Mouse (Mus musculus): ENCODE data around the gene Rassf3. TPM values are rescaled to one million over a fixed set of nuclear protein-coding genes. Genes with fewer than 3 reads are reported as not detected.

Rassf3 gene
- total and polyA plus RNA-seq, 2 experiments: 13.4 to 20.0 TPM

DNA sequence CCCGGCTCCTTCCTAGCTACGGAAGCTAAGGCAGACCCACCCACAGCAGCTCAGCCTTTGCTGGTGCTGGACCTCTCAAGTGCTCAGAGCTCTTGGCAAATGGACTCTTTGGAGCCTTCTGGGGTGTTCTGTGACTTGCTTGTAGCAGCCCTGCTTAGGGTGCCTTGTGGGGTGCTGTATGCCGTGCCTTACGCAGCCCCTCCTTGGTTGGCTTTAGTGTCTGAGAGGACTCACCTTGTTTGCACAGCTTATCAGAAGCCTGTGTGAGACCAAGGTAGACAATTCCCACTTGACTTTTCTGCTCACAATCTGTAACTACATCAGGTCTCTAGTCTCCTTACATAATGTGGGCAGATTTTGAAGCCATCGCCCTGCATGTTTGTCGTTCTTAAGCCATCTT, 90.5 kb downstream of the Rassf3 start:
- no peak for DNase-seq (ENCODE audit: extremely low read depth, low read depth, low spot score)
- Histone ChIP-seq H3K79me2 (ENCODE audit: control insufficient read depth, insufficient read depth, low read length) (no peaks in the 10 kb centered on the region), H3K9ac (ENCODE audit: low read depth, low read length) (no peak overlapping the region), H3K4me3 (ENCODE audit: insufficient read depth, low read depth, low read length) (no peak overlapping the region), H3K27ac (replicated peaks; ENCODE audit: insufficient read depth, low read depth, low read length) (no peak overlapping the region), H3K36me3 (ENCODE audit: control insufficient read depth, insufficient read depth, low read length) (peaks cover 63% of the 10 kb centered on the region), H3K27me3 (ENCODE audit: control insufficient read depth, insufficient read depth, low read length) (no peaks in the 10 kb centered on the region), H3K4me1 (ENCODE audit: control insufficient read depth, insufficient read depth, low read length) (no peaks in the 10 kb centered on the region)
- TF ChIP-seq POLR2A (IDR thresholded peaks at IDR 0.05; ENCODE audit: extremely low read depth, insufficient read depth, low read length): no peak
- TF ChIP-seq CTCF (IDR thresholded peaks at IDR 0.05; ENCODE audit: low read depth, low read length): no peak
- 94% methylated on average over 6 of the region's 6 CpGs for WGBS

GRCm38 (mm10) chr10:121384710-121385109, 91.4 kb downstream of the Rassf3 start:
- TF ChIP-seq CTCF (IDR thresholded peaks at IDR 0.05; ENCODE audit: low read depth, low read length): no peak
- no peak for TF ChIP-seq POLR2A (IDR thresholded peaks at IDR 0.05; ENCODE audit: extremely low read depth, insufficient read depth, low read length)
- Histone ChIP-seq H3K27me3 (ENCODE audit: control insufficient read depth, insufficient read depth, low read length) (no peaks in the 10 kb centered on the region), H3K4me1 (ENCODE audit: control insufficient read depth, insufficient read depth, low read length) (no peaks in the 10 kb centered on the region), H3K9ac (ENCODE audit: low read depth, low read length) (no peak overlapping the region), H3K79me2 (ENCODE audit: control insufficient read depth, insufficient read depth, low read length) (no peaks in the 10 kb centered on the region), H3K27ac (replicated peaks; ENCODE audit: insufficient read depth, low read depth, low read length) (no peak overlapping the region), H3K4me3 (ENCODE audit: insufficient read depth, low read depth, low read length) (no peak overlapping the region), H3K36me3 (ENCODE audit: control insufficient read depth, insufficient read depth, low read length) (peaks cover 64% of the 10 kb centered on the region)
- DNase-seq (ENCODE audit: extremely low read depth, low read depth, low spot score): no peak
- 87% methylated on average over 13 of the region's 13 CpGs for WGBS

GRCm38 (mm10) chr10:121381280-121381679, 94.9 kb downstream of the Rassf3 start:
- no peaks in the 10 kb centered on the region for H3K79me2 ChIP-seq (ENCODE audit: control insufficient read depth, insufficient read depth, low read length)
- 90% methylated on average over 18 of the region's 18 CpGs for WGBS
- TF ChIP-seq CTCF (IDR thresholded peaks at IDR 0.05; ENCODE audit: low read depth, low read length): no peak
- TF ChIP-seq POLR2A (IDR thresholded peaks at IDR 0.05; ENCODE audit: extremely low read depth, insufficient read depth, low read length): no peak
- H3K27ac ChIP-seq (replicated peaks; ENCODE audit: insufficient read depth, low read depth, low read length): 0 out of 2 replicates have a peak overlapping the region, but pooled peaks have one; percentile 10
- H3K4me1 ChIP-seq (ENCODE audit: control insufficient read depth, insufficient read depth, low read length): no peaks in the 10 kb centered on the region
- no peak overlapping the region for H3K9ac ChIP-seq (ENCODE audit: low read depth, low read length)
- H3K27me3 ChIP-seq (ENCODE audit: control insufficient read depth, insufficient read depth, low read length): no peaks in the 10 kb centered on the region
- no peak for DNase-seq (ENCODE audit: extremely low read depth, low read depth, low spot score)
- H3K36me3 ChIP-seq (ENCODE audit: control insufficient read depth, insufficient read depth, low read length): peaks cover 74% of the 10 kb centered on the region
- H3K4me3 ChIP-seq (ENCODE audit: insufficient read depth, low read depth, low read length): no peak overlapping the region

- no peak for TF ChIP-seq POLR2A (IDR thresholded peaks at IDR 0.05; ENCODE audit: extremely low read depth, insufficient read depth, low read length)
- peak; percentile 53; the same call in 1 of the 2 replicates for TF ChIP-seq CTCF (IDR thresholded peaks at IDR 0.05; ENCODE audit: low read depth, low read length)
- no peak overlapping the region for H3K9ac ChIP-seq (ENCODE audit: low read depth, low read length)
- H3K4me3 ChIP-seq (ENCODE audit: insufficient read depth, low read depth, low read length): no peak overlapping the region
- no peaks in the 10 kb centered on the region for H3K79me2 ChIP-seq (ENCODE audit: control insufficient read depth, insufficient read depth, low read length)
- WGBS: 100% methylated on average over 3 of the region's 3 CpGs
- no peak overlapping the region for H3K27ac ChIP-seq (replicated peaks; ENCODE audit: insufficient read depth, low read depth, low read length)
- peaks cover 68% of the 10 kb centered on the region for H3K36me3 ChIP-seq (ENCODE audit: control insufficient read depth, insufficient read depth, low read length)
- H3K27me3 ChIP-seq (ENCODE audit: control insufficient read depth, insufficient read depth, low read length): no peaks in the 10 kb centered on the region
- DNase-seq (ENCODE audit: extremely low read depth, low read depth, low spot score): no peak
- H3K4me1 ChIP-seq (ENCODE audit: control insufficient read depth, insufficient read depth, low read length): no peaks in the 10 kb centered on the region
These were observed 96.8 kb downstream of the Rassf3 start for GRCm38 (mm10) chr10:121379387-121379786.

DNA sequence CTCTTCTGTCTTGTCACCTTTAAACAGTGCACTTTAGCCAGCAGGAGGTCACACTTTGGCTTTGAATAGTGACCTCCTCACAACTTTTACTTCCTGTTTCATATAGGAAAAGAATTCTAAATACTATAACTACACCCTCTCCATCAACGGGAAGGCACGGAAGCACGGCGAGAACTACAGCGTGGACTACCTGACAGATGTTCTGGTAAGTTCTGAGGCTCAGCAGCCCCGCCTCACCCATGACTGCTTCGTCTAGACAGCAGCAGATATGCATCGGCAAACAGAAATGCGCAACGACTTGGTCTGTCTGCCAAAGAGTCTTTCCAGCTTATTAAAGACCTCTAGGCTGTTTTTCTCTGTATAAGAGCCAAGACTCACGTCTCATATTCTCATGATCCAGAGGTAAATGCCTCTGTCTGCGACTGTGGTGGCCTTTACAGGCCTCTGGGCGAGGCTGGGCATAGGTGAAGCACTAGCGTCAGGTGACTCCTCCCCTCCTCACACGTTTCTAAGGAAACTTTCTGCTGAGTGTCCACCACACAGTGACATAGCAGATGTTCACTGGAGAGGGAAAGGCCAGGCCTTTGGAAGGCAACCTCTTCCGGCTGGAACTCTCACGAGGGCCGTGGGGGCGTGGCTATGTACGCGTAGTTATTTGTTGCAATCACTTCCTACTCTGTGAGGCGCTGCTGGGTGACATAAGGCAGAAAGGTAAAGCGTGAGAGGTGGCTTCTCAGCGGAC, 99.4 kb downstream of the Rassf3 start:
- TF ChIP-seq CTCF (IDR thresholded peaks at IDR 0.05; ENCODE audit: low read depth, low read length): no peak
- no peak for TF ChIP-seq POLR2A (IDR thresholded peaks at IDR 0.05; ENCODE audit: extremely low read depth, insufficient read depth, low read length)
- Histone ChIP-seq H3K36me3 (ENCODE audit: control insufficient read depth, insufficient read depth, low read length) (peaks cover 61% of the 10 kb centered on the region), H3K9ac (ENCODE audit: low read depth, low read length) (no peak overlapping the region), H3K4me1 (ENCODE audit: control insufficient read depth, insufficient read depth, low read length) (no peaks in the 10 kb centered on the region), H3K79me2 (ENCODE audit: control insufficient read depth, insufficient read depth, low read length) (peaks cover 2% of the 10 kb centered on the region; the same call in 1 of the 2 replicates), H3K27me3 (ENCODE audit: control insufficient read depth, insufficient read depth, low read length) (no peaks in the 10 kb centered on the region), H3K4me3 (ENCODE audit: insufficient read depth, low read depth, low read length) (no peak overlapping the region), H3K27ac (replicated peaks; ENCODE audit: insufficient read depth, low read depth, low read length) (no peak overlapping the region)
- WGBS: 91% methylated on average over 24 of the region's 24 CpGs
- DNase-seq (ENCODE audit: extremely low read depth, low read depth, low spot score): no peak
